Mouse (Mus musculus): ENCODE measurements around the gene Nudt1.

Nudt1 gene

DNA sequence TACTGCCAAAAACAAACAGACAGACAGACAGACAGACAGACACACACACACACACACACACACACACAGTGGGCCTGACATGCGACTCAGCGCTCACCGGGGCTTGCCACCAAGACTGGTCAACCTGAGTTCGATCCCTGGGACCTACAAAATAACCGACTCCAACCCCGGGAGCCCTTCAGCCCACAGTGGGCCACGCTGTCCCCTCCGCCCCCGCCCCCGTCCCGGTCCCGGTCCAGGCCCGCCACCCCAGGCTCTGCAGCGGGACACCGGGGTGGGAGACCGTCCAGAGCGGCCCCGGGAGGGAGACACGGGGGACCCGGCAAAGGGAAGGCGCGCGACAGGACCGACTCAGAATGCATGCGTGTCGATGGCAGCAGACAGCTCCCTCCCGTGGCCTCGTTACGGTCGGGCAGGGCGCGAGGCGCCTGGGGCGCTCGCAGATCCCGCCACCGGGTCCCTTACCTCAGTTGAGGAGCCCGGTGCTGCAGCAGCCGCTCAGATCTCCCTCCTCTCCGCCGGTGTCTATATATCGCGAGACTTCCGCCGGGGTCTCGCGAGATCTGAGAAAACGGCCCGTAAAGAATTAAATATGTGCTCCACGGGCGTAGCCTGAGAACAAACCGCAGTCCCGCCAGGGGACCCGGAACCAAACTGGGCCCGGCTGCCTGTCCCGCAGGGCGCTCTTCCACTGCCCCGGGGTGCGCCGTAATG, at the start of gene Nudt1, which contains the start of gene Mad1l1:
Nudt1 (plus strand) TSS at position 615 of the 714 bp plus-strand sequence.
Mad1l1 (minus strand) TSS at position 511 of the 714 bp plus-strand sequence.
- DNase-seq (ENCODE audit: extremely low spot score) = peak; percentile 95

DNA sequence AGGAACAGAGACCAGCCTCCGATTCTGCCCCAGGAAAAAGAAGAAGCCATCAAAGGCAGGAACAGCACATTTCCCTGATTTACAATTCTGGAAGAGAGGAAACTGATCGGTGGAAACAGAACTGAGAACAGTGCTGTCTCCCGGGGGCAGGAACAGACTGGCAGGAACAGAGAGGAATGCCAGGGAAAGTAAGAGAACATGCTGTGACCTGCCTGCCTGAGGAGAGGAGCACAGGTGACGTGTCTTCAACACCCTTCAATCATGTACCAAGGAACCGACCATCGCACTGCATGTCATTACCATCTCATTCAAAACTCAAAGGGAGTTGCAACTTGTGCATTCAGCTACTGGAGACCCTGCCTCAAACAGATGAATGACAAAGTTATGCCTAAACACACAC, 44.7 kb upstream of the Nudt1 start:
- no peak for DNase-seq (ENCODE audit: extremely low spot score)

DNA sequence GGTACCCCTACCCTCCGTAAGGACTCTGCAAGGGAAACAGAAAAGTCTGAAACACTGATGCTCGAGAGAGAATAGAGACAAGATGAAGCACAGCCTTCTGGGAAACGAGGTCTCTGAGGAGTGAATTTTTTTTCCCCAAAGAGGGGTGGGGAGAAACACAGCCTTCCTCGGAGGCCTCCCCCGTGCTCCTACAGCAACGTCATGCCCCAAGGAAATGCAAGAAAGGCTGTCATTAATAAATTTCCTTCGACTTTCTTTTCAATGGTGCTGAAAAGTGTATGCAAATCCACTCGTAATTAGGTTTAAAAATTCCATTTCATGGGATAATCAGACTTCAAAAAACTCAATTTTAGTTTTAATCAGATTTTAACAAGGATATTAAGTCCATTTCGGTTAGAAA, 41.3 kb upstream of the Nudt1 start:
- DNase-seq (ENCODE audit: extremely low spot score) = no peak

DNA sequence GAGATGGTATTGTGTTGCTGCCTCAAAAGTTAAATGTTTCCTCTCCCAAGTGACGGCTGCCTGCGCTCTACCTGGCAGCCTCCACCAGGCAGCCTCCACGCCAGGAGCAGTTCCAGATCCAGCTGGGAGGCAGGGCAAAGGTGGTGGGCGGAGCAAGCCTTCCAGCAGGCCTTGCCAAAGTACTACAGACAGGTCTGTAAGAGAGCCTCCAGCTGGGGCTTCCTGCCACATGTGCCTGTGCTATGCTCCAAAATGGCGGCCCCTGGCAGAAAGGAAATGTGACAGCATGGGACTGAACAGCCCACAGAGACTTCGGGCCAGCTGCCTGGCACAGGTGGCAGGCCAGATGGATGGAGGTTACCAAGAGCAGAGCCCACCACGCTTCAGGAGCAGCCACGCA, 39.1 kb upstream of the Nudt1 start:
- no peak for DNase-seq (ENCODE audit: extremely low spot score)

DNA sequence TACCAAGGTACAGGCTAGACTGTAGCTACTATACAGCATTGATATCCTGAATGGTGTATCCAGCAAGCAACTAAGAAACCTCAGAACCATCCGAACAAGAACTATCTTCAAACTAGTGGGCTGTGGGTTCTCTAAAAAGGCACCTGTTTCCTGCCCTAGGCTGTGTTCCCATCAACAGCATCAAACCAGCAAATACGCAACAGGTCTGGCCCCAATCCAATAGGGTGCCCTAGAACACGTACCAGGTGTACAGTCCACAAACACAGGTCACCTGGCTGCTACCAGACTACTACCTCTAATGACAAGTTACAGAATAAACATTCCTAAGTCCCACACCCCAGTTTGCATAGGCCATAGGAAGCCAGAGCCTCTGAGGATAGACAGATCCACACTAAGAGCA, 38.6 kb upstream of the Nudt1 start:
- DNase-seq (ENCODE audit: extremely low spot score) = no peak

DNA sequence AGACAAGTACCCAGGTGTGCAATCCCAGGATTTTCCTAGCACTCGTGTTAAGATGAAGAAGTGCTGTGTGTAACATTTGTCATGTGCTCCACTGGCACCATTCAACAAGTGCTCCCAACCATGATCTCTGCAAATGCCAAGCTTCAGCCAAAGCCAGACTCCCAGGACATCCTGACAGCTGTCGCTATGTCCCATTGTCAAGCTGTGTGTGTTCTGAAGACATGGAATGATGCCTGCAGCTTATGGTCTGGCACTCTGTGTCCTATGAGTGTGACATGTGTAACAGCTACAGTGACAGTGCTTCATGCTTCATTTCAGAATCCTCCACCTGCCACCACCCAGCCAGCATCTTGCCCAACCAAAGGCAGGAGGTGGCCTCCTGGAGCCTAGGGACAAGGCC, 37.4 kb upstream of the Nudt1 start:
- DNase-seq (ENCODE audit: extremely low spot score) = no peak

DNA sequence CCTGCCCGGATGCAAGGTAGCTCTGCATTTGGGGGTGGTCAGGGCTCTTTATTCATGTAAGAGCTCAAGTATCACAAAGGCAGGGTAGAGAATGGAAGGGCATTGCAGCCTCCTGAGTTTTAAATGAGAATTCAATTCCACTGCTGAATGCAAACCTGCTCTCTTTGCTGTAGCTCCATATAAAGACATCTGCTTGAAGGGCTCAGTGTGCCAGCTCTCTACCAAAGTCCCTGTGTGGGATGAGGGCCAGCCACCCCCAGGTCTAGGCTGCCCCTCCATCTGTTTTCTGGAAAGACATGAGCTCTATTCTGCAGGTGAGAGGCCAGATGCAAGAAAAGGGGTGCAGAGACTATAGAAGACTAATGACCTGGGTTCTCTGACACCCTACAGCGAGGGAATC, 36.7 kb upstream of the Nudt1 start:
- DNase-seq (ENCODE audit: extremely low spot score) = no peak

DNA sequence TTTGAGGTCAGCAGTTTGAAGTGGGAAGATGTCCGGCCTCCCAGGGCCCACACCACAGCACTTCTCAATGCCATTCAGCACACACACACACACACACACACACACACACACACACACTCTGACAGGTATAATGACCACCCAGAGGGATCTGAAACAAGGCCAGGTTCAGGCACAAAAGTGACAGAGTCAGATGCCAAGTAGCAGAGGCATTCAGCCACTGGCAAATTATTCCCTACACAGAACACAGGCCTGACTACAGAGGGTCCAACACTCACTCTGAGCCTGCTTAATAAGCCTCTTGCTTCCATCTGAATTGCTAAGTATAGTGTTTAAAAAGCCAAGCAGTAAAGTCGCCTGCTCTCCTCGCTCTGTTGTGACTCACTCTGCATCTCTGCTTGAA, 33.2 kb upstream of the Nudt1 start:
- no peak for DNase-seq (ENCODE audit: extremely low spot score)

DNA sequence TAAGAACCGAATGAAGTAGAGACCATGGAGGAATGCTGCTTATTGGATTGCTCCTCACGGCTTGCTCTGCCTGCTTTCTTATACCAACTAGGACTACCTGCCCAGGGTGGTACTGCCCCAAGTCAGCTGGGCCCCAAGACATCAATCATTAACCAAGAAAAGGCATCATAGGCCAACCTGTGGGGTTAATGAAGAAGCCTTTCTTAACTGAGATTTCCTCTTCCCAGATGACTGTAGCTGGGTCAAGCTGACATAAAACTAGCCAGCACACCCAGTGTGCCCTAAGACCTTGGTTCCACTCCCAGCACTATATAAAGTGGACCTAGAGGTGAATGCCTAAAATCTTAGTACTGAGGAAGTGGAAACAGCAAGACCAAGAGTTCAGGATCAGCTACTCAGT, 32.3 kb upstream of the Nudt1 start:
- DNase-seq (ENCODE audit: extremely low spot score) = no peak

DNA sequence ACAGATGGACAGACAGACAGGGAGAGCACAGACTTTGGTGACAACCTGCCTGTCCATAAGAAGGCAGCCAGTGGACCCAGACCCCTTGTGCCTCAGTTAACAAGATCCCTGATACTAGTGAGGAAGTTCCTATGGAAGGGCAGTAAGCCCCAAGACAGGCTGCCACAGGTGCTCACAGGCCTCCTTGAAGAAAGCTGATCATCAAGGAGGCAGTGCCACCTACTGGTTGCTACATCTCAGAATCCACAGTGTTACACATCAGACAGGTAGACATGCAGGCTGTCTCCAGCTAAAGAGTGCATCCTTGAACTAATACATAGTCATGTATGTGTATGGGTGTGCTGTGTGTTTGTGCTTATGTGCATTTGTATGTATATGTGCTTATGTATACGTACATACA, 29.3 kb upstream of the Nudt1 start:
- peak; percentile 46 for DNase-seq (ENCODE audit: extremely low spot score)

DNA sequence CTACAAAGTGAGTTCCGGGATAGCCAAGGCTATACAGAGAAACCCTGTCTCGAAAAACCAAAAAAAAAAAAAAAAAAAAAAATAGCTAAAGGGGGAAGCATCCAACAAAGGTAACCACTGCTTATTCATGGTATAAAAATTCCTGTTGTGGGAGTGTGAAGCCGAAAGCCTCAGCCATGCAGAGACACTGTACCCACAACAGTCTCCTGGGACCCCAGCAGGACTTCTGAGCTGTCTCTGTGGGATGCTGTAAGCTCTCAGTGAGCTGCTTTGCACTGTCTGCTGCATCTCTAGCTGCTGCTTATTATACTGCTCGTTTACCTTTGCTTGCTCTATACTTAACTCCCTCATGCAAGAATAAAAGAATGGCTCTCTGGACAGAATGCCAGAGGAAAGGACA, 23.2 kb upstream of the Nudt1 start:
- DNase-seq (ENCODE audit: extremely low spot score) = no peak

DNA sequence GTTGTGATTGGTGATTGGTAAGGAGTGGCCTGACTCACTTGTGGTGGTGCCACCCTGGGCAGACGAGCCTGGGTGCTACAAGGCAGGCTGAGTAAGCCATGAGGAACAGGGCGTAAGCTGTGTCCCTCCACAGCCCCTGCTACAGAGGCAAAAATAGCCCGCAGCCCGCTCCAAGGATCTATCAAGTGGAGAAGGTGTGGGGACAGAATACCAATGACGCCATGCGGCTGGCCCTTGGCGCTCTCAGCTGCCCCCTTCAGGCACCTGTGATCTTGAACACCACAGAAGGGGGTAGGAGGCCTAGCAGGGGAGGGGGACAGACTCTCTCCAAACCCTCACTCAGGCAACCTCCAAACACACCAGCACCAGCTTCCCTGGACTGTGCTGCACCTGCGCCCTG, 15.4 kb upstream of the Nudt1 start:
- DNase-seq (ENCODE audit: extremely low spot score) = no peak

DNA sequence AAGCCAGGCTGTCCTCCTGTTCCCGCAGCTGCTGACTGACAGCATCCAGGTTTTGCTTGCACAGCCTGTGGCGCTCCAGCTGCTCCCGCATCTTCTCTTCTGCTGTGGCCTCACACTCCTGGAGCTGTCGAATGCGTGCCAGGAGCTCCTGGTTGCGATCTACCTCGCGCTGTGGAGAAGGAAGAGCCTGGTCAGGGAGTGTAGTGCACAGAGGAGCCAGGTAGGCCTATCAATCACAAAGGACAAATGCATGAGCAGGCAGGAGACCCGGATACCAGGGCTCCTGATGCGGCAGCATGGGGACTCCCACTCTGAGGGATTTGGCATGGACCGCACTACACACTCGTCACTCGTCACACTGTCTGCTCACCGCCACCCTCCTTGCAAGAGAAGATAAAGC, 13.9 kb upstream of the Nudt1 start:
- DNase-seq (ENCODE audit: extremely low spot score) = no peak

DNA sequence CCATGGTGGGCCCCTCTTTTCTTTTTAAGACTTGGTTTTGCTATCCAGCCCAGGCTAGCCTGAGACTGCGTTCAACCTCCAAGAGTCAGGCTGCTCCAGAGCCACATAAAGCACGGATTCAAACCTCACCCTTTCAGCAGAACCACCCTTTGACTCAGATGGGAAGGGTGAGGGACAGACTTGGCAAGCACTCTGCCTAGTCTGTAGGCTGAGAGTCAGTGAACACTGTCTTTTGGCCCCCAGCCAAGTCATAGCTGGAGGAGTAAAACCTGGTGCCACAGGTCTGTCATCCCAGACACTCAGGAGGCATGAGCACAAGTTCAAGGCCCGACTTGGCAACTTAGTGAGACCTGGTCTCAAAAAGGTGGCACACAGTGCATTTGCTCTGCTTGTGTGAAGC, 4.7 kb upstream of the Nudt1 start:
- no peak for DNase-seq (ENCODE audit: extremely low spot score)

DNA sequence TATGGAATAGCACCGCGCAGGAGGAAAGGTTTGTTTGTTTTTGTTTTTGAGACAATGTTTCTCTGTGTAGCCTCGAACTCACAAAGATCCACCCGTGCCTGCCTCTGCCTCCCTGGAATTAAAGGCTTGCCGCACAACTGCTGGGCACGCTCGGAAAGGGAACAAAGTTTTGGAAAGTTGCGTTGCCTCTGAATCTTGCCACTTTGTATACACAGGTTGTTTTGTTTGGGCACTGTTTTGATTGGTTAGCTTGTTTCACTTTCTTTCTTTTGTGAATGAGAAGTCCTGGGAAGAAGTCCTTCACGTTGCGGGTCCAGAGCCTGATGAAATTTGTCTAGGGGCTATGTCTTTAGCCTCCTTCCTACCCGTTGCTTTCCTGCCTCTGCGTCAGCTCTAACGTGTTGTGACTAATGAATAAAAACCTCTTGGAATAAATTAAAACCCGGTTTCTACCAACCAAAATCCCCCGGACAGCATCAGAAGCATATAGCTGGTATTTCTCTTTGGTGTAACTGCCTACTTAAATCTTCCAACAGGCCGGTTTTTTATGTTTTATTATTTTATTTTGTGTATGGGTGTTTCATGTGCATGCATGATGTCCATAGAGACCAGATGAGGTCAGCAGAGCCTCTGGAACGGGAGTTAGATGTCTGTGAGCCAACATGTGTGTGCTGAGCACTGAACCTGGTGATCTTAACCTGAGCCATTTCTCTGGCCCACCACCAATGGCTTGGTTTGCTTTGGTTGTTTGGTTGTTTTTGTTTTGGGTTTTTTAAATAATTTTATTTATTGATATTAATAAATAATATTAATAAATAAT, 510 bp downstream of the Nudt1 start:
- no peak for DNase-seq (ENCODE audit: extremely low spot score)

DNA sequence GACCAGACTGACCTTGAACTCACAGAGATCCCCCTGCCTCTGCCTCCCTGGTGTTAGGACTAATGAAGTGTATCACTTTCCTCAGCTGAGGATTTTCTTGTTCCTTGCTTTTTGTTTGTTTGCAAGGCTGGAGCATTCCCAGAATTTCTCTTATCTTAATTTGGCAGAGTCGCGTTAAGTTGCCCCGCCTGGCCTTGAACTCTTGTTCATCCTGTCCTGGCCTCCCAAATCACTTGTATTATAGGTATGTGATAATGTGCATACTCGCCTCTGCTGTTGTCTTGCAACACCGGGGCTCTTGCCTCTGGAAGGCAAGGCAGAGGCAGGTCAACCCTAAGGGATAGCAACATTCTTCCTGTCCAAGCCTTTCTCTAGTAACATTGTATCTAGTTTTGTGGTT, 2.6 kb downstream of the Nudt1 start:
- DNase-seq (ENCODE audit: extremely low spot score) = no peak

DNA sequence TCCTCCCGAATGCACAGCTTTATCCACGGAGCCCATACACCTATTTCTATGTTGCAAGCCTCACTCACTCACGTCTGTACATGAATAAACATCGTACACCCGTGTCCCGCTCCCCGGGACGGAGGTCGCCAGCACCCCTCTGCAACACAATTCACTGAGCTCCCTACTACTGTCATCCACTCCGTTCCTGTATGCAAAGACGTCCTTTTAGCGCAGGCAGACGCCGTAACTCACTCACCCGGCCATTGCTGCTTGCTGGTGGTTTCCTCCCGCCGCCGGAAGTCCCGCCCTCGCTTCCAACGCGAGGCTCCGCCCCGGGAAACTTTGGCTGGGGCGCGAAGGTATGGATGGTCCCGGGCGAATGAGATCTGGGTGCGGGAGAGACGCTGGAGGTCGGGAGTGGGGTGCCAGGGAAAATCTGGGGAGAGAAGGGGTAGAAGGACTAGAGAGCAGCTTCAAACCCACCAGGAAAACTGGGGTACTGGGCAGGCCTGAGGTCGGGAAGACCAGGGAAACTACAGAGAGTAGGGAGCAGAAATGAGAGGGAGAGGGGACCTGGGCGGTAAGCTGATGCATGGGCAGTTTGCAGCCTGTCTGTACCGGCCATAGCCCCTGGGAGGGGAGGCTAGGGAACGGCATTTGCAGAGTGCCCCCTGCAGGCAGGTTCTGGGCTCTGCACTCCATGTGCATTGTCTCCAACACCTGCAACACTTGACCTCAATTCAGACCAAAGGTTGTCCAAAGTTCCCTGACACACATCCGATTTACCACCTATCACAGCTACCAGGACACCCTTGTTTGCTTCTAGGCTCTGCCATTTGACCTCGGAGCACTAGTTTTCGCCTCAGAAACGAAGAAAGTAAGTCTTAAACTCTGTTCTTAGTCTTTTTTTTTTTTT, 10.4 kb downstream of the Nudt1 start, which contains the start of gene Mrm2:
Mrm2 (minus strand) TSS at position 284 of the 898 bp plus-strand sequence.
- peak; percentile 89 for DNase-seq (ENCODE audit: extremely low spot score)

DNA sequence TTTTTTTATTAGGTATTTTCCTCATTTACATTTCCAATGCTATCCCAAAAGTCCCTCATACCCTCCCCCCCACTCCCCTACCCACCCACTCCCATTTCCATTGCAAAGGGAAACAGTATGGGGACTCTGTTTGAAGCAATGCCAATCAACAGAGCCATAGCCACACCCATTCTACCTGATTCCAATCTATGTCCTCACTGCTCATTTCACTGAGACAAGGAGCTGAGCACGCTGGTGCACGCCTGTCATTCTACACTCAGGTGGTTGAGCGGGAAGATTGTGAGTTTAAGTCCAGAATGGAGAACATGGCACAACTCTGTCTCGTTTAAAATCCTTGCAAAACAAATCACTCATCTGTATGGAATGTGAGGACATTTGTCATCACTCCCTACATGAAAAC, 11.1 kb downstream of the Nudt1 start:
- DNase-seq (ENCODE audit: extremely low spot score) = no peak

DNA sequence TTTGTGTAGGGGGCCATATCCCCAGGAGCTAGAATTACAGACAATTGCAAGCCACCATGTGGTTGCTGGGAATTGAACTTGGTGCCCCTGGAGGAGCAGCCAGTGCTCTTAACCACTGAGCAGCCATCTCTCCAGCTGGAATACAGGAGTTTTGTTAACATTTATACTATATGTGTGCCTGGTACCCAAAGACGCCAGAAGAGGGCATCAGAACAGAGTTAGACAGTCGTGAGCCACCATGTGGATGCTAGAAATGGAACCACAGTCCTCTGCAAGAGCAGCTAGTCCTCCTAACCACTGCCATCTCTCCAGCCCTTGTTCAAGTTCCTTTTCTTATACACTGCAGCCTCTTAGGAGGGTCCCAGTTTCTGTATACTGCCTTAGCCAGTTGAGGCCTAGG, 12.2 kb downstream of the Nudt1 start:
- peak; percentile 23 for DNase-seq (ENCODE audit: extremely low spot score)

DNA sequence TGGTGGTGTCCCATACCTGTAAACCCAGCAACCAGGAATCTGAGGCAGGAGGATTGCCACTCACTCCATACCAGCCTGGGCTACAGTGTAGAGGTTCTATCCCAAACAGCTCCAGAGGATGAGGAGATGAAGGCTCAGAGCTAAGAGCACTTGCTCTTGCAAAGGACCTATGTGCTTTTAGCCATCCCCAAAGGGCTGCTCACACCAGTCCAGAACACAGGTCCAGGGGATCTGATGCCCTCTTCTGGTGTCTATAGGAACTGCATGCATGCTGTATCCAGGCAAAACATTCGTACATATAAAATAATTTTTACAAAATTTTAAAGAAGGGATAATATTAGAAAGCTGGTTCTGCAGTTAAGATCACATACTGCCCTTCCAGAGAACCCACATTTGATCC, 15.2 kb downstream of the Nudt1 start:
- peak; percentile 31 for DNase-seq (ENCODE audit: extremely low spot score)

DNA sequence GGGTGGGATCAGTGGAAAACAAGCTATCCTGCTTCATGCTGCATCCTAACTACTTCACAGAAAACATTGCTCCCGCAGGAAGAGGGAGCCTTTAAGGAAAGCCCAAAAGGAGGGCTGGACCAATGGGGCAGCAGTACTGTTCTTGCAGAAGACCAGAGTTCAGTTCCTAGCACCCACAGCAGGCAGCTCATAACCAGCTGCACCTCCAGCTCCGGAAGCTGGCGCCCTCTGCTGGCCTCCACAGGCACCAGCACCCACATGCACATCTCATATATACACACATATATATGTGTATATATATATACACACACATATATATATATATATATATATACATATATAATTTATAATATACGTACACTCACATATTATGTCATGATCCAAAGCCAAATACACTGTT, 17.3 kb downstream of the Nudt1 start:
- no peak for DNase-seq (ENCODE audit: extremely low spot score)

DNA sequence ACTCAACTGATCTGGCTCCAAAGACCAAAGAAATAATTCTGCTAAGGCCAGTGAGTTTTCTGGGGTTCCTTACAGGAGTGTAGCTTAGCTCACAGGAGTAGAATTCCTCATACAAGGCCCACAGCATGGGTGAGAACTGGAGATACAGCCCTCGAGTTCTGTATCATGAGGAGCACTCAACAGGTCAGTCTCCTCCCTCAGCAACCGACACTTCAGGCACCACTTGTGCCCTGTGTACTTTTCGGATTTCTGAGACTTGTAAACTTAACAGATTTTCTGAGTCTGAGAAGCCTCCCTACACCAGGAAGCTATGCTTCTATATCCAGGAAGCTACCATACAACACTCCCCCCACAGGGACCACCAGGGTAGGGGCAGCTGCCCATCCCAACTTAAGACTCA, 18.4 kb downstream of the Nudt1 start:
- no peak for DNase-seq (ENCODE audit: extremely low spot score)

Measured in embryo, embryonic 9.5 days (tissue).